Comparison of ENCODE assay signal across 23 mouse cellular contexts in the genomic region with DNA sequence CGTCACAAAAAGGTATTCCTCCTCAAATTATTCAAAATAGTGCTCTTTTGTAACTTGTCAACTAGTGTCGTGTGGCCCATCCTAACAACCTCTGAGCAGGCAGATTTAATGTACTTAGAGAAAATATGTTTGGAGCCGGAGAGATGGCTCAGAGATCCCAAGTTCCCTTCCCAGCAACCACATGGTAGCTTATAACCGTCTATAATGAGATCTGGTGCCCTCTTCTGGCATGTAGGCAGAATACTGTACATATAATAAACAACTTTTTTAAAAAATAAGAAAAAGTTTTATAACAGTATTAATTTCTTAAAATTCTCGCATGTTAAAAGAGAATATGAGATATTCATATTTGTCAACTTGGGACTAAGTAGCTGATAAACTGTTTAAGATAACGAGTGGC. TPM values are rescaled to one million over a fixed set of nuclear protein-coding genes. Genes with fewer than 3 reads are reported as not detected.
DNase-seq lines count a peak whose midpoint lies in the region; ATAC-seq and TF ChIP-seq lines count a peak whose summit lies in the region.
"Had no signal": no experiment of that assay in that cellular context is flagged by ENCODE, and none has a peak within 500 bp of the region (broad histone marks: within the 10 kb centered on the region; RNA-seq: fewer than 3 reads in every experiment).

No protein-coding gene starts in this region.

- no peaks in the 10 kb centered on the region for H3K4me1 ChIP-seq in heart, adult 2 months (ENCODE audit: control insufficient read depth, insufficient read depth, low read length)
- no peaks in the 10 kb centered on the region for H3K4me1 ChIP-seq in lung, embryonic 14.5 days (ENCODE audit: insufficient read depth)
- peaks cover 7 to 22% of the 10 kb centered on the region in 2 experiments; a peak in 3 of 4 replicates for H3K4me1 ChIP-seq in CH12.LX (ENCODE audit: control insufficient read depth in 1 of 2, insufficient read depth in 2 of 2)
- H3K4me1 ChIP-seq in stomach, postnatal 0 days (replicated peaks; ENCODE audit: control insufficient read depth, insufficient read depth), result no peaks in the 10 kb centered on the region
- H3K4me1 ChIP-seq: embryonic facial prominence, embryonic 10.5 days; hindbrain, embryonic 12.5 days; liver, embryonic 15.5 days; megakaryocyte, embryonic 14.5 days; midbrain, embryonic 15.5 days; neural tube, embryonic 15.5 days had no signal

- peak; percentile 38 for TF ChIP-seq CTCF in heart, adult 2 months (IDR thresholded peaks at IDR 0.05)
- peak; percentile 16 for TF ChIP-seq CTCF in lung, embryonic 14.5 days (IDR thresholded peaks at IDR 0.05; ENCODE audit: low read depth)
- TF ChIP-seq CTCF in CH12.LX (conservative IDR thresholded peaks at IDR 0.05 in 1 of 2, IDR thresholded peaks at IDR 0.05 in 1 of 2; ENCODE audit: low read depth in 2 of 2, low read length in 2 of 2), result peak; percentile 10 to 48; a peak in 2 of 4 replicates
- TF ChIP-seq CTCF in stomach, postnatal 0 days (IDR thresholded peaks at IDR 0.05; ENCODE audit: low read depth), result peak; percentile 44

- TF ChIP-seq RAD21 in CH12.LX (IDR thresholded peaks at IDR 0.05; ENCODE audit: low read depth, low read length), result peak; percentile 29

- no peaks in the 10 kb centered on the region for H3K79me2 ChIP-seq in heart, adult 2 months (replicated peaks; ENCODE audit: control insufficient read depth, insufficient read depth, low read length)
- no peaks in the 10 kb centered on the region for H3K79me2 ChIP-seq in CH12.LX (replicated peaks; ENCODE audit: control insufficient read depth, extremely low read depth, insufficient read depth, poor library complexity, severe bottlenecking)

- H3K27ac ChIP-seq in heart, adult 2 months, result no peak overlapping the region
- H3K27ac ChIP-seq in lung, embryonic 14.5 days (ENCODE audit: low read depth), result no peak overlapping the region
- H3K27ac ChIP-seq in CH12.LX (ENCODE audit: insufficient read depth, low read depth), result no peak overlapping the region
- H3K27ac ChIP-seq in stomach, postnatal 0 days (replicated peaks), result no peak overlapping the region
- H3K27ac ChIP-seq: embryonic facial prominence, embryonic 10.5 days; hindbrain, embryonic 12.5 days; kidney, embryonic 15.5 days; limb, embryonic 15.5 days; liver, embryonic 15.5 days; midbrain, embryonic 15.5 days; neural tube, embryonic 15.5 days had no signal

- no peak for ATAC-seq in lung, embryonic 14.5 days (ENCODE audit: insufficient read depth)
- no peak for ATAC-seq in stomach, postnatal 0 days (ENCODE audit: low FRiP score, low TSS enrichment)
- ATAC-seq: CD4-positive, CD25-positive, alpha-beta regulatory T cell, adult 4 months; inflammation-experienced regulatory T-cells, adult 6 months; midbrain, embryonic 15.5 days had no signal

- no peak for TF ChIP-seq EP300 in heart, adult 2 months (IDR thresholded peaks at IDR 0.05; ENCODE audit: insufficient read depth, low read depth, low read length)
- TF ChIP-seq EP300 in CH12.LX (IDR thresholded peaks at IDR 0.05; ENCODE audit: low read length), result no peak
- no peak for TF ChIP-seq EP300 in stomach, postnatal 0 days (optimal IDR thresholded peaks at IDR 0.05)

- intact Hi-C loops in heart, adult 2 months (cut with DNase I), result no loop called here

- no peak for TF ChIP-seq POLR2A in heart, adult 2 months (IDR thresholded peaks at IDR 0.05; ENCODE audit: insufficient read depth, low read depth, low read length)
- TF ChIP-seq POLR2A in CH12.LX (IDR thresholded peaks at IDR 0.05; ENCODE audit: low read depth, low read length), result no peak

- no peak overlapping the region for H3K4me2 ChIP-seq in lung, embryonic 14.5 days
- no peak overlapping the region for H3K4me2 ChIP-seq in CH12.LX (ENCODE audit: insufficient read depth, low read depth, poor library complexity, severe bottlenecking)
- no peak overlapping the region for H3K4me2 ChIP-seq in stomach, postnatal 0 days (replicated peaks; ENCODE audit: low read depth)
- H3K4me2 ChIP-seq: hindbrain, embryonic 12.5 days; kidney, embryonic 15.5 days; limb, embryonic 15.5 days; liver, embryonic 15.5 days; midbrain, embryonic 15.5 days; neural tube, embryonic 15.5 days had no signal

- WGBS in heart, adult 2 months, result 70% methylated on average over 6 of the region's 6 CpGs
- WGBS in lung, embryonic 14.5 days, result 67% methylated on average over 6 of the region's 6 CpGs
- 72% methylated on average over 6 of the region's 6 CpGs for WGBS in stomach, postnatal 0 days

- dilution Hi-C loops in CH12.LX (cut with MboI; ENCODE audit: extremely low pct_ligation_motif_present, extremely low pct_unique_long_range_greater_than_20kb, low sequenced_read_pairs), result no loop called here

- no peaks in the 10 kb centered on the region for H3K9me3 ChIP-seq in lung, embryonic 14.5 days (ENCODE audit: low read depth, low read length)
- no peaks in the 10 kb centered on the region for H3K9me3 ChIP-seq in CH12.LX (replicated peaks; ENCODE audit: low read length)
- no peaks in the 10 kb centered on the region for H3K9me3 ChIP-seq in stomach, postnatal 0 days (ENCODE audit: control insufficient read depth, low read length)
- H3K9me3 ChIP-seq: embryonic facial prominence, embryonic 10.5 days; hindbrain, embryonic 12.5 days; kidney, embryonic 15.5 days; limb, embryonic 15.5 days; liver, embryonic 15.5 days; megakaryocyte, embryonic 14.5 days; midbrain, embryonic 15.5 days; neural tube, embryonic 15.5 days had no signal

- H3K27me3 ChIP-seq in heart, adult 2 months (ENCODE audit: control insufficient read depth, insufficient read depth, low read length), result no peaks in the 10 kb centered on the region
- no peaks in the 10 kb centered on the region for H3K27me3 ChIP-seq in lung, embryonic 14.5 days (ENCODE audit: insufficient read depth, low read length)
- H3K27me3 ChIP-seq in CH12.LX (replicated peaks), result no peaks in the 10 kb centered on the region
- H3K27me3 ChIP-seq in stomach, postnatal 0 days (ENCODE audit: control insufficient read depth, insufficient read depth, low read length), result no peaks in the 10 kb centered on the region
- H3K27me3 ChIP-seq: hindbrain, embryonic 12.5 days; liver, embryonic 15.5 days; megakaryocyte, embryonic 14.5 days; midbrain, embryonic 15.5 days; neural tube, embryonic 15.5 days had no signal

- no peak overlapping the region for H3K4me3 ChIP-seq in heart, adult 2 months
- H3K4me3 ChIP-seq in lung, embryonic 14.5 days (ENCODE audit: low read depth, low read length), result no peak overlapping the region
- no peak overlapping the region for H3K4me3 ChIP-seq in CH12.LX (replicated peaks in 1 of 3; ENCODE audit: low read depth in 2 of 3, low read length in 2 of 3, poor library complexity in 1 of 3)
- no peak overlapping the region for H3K4me3 ChIP-seq in stomach, postnatal 0 days (ENCODE audit: low read depth, low read length)
- H3K4me3 ChIP-seq: embryonic facial prominence, embryonic 10.5 days; hindbrain, embryonic 12.5 days; kidney, embryonic 15.5 days; limb, embryonic 15.5 days; liver, embryonic 15.5 days; megakaryocyte, embryonic 14.5 days; midbrain, embryonic 15.5 days; neural tube, embryonic 15.5 days had no signal

- no peak for DNase-seq in heart, adult 2 months
- no peak for DNase-seq in heart, adult 8-10 months (ENCODE audit: low spot score)
- peak; percentile 33 for DNase-seq in lung, embryonic 14.5 days
- DNase-seq in lung, postnatal 25 days (ENCODE audit: low spot score), result no peak
- peak; percentile 6 for DNase-seq in CH12.LX (ENCODE audit: extremely low read depth)
- DNase-seq in stomach, postnatal 0 days (ENCODE audit: low spot score), result no peak
- DNase-seq in kidney, postnatal 4 days, result no peak
- DNase-seq: cerebellum, adult 9-11 months; gastrocnemius, postnatal 25 days; layer of hippocampus, postnatal 36 days; lung, postnatal 14 days; thymus, adult 18-20 months; thymus, postnatal 4 days had no signal

- H3K9ac ChIP-seq in heart, adult 2 months (ENCODE audit: low read depth, low read length), result no peak overlapping the region
- no peak overlapping the region for H3K9ac ChIP-seq in lung, embryonic 14.5 days
- H3K9ac ChIP-seq in CH12.LX (ENCODE audit: insufficient read depth, low read depth), result no peak overlapping the region
- H3K9ac ChIP-seq in stomach, postnatal 0 days (ENCODE audit: low read length), result no peak overlapping the region
- H3K9ac ChIP-seq: hindbrain, embryonic 12.5 days; kidney, embryonic 15.5 days; limb, embryonic 15.5 days; liver, embryonic 15.5 days; midbrain, embryonic 15.5 days; neural tube, embryonic 15.5 days had no signal

- in situ Hi-C loops in CH12.LX (cut with MboI; ENCODE audit: low pct_ligation_motif_present, low pct_unique_long_range_greater_than_20kb, low sequenced_read_pairs), result no loop called here

- no peaks in the 10 kb centered on the region for H3K36me3 ChIP-seq in heart, adult 2 months (ENCODE audit: control insufficient read depth, insufficient read depth, low read length)
- no peaks in the 10 kb centered on the region for H3K36me3 ChIP-seq in lung, embryonic 14.5 days (ENCODE audit: insufficient read depth)
- H3K36me3 ChIP-seq in CH12.LX (replicated peaks in 1 of 2; ENCODE audit: control insufficient read depth in 1 of 2, insufficient read depth in 1 of 2, low read length in 1 of 2), result no peaks in the 10 kb centered on the region
- no peaks in the 10 kb centered on the region for H3K36me3 ChIP-seq in stomach, postnatal 0 days (ENCODE audit: control insufficient read depth, insufficient read depth, low read length)
- H3K36me3 ChIP-seq: embryonic facial prominence, embryonic 10.5 days; hindbrain, embryonic 12.5 days; kidney, embryonic 15.5 days; limb, embryonic 15.5 days; liver, embryonic 15.5 days had no signal

TF ChIP-seq in CH12.LX, 34 proteins besides CTCF, POLR2A, EP300 and RAD21 (continues in another document):
- TF ChIP-seq HCFC1 (IDR thresholded peaks at IDR 0.05; ENCODE audit: low read depth, low read length), result no peak
- TF ChIP-seq TBP (conservative IDR thresholded peaks at IDR 0.05; ENCODE audit: low read depth, low read length), result no peak

RNA-seq across cellular contexts. Expression of a gene that starts 19.6 kb away (rescaled TPM):
- total RNA-seq in heart, adult 2 months (2021), result not detected
- 0.33 TPM in 1 of 2 replicates, not detected in the other for polyA plus RNA-seq in heart, adult 2 months (2012; rRNA removed)
- total RNA-seq in heart, adult 8-10 months (2022), result not detected
- polyA plus RNA-seq in lung, embryonic 14.5 days (2014; fragmentation: Nextera tagmentation; extraction: Ambion mirVana), result 0.20 and 0.37 TPM in 2 replicates
- not detected in 2 replicates for total RNA-seq in CH12.LX (2012; rRNA removed)
- total RNA-seq in CH12.LX (2014; rRNA removed), result not detected in 2 replicates
- polyA plus RNA-seq in CH12.LX (2012; ENCODE audit: insufficient read length, low read depth), result not detected in 2 replicates
- 2.3 and 3.3 TPM in 2 replicates for polyA plus RNA-seq in stomach, postnatal 0 days (2015; fragmentation: Nextera tagmentation; extraction: Ambion mirVana)
- total RNA-seq: gastrocnemius, postnatal 25 days had no signal
- polyA plus RNA-seq: CD4-positive, CD25-positive, alpha-beta regulatory T cell, adult 4 months; inflammation-experienced regulatory T-cells, adult 6 months had no signal

RNA-seq across cellular contexts. Expression of a gene that starts 50.9 kb away (rescaled TPM):
- total RNA-seq in heart, adult 2 months (2021), result under 1 TPM in 1 of 2 experiments, not detected in 1; 0.32 TPM
- 0.15 TPM in 1 of 2 replicates, not detected in the other for polyA plus RNA-seq in heart, adult 2 months (2012; rRNA removed)
- under 1 TPM in 1 of 4 experiments, not detected in 3; 0.35 TPM for total RNA-seq in heart, adult 8-10 months (2022)
- polyA plus RNA-seq in lung, embryonic 14.5 days (2014; fragmentation: Nextera tagmentation; extraction: Ambion mirVana), result 0.30 and 0.57 TPM in 2 replicates
- total RNA-seq in CH12.LX (2012; rRNA removed) (0.25 TPM in 1 of 2 replicates, not detected in the other), CH12.LX (2014; rRNA removed) (not detected in 2 replicates)
- not detected in 2 replicates for polyA plus RNA-seq in CH12.LX (2012; ENCODE audit: insufficient read length, low read depth)
- 14.9 and 15.5 TPM in 2 replicates for polyA plus RNA-seq in stomach, postnatal 0 days (2015; fragmentation: Nextera tagmentation; extraction: Ambion mirVana)

Comparison
In these comparisons a context has a peak if more than half of its experiments do, and no peak if none do; other contexts are left out.
1. DNase-seq: peak in lung, embryonic 14.5 days (single experiment) and CH12.LX (single experiment); none in heart, adult 2 months (0 of 2), heart, adult 8-10 months (single experiment), lung, postnatal 25 days (single experiment), stomach, postnatal 0 days (single experiment) and kidney, postnatal 4 days (0 of 2).
2. RNA of a gene that starts 50.9 kb away (polyA plus RNA-seq): 14.9 to 15.5 TPM in stomach, postnatal 0 days; 0.30 to 0.57 TPM in lung, embryonic 14.5 days, 0.15 TPM in heart, adult 2 months and not detected in CH12.LX; every median in the first group is over 10 times any median in the second.
3. Peak in every context shown above with its lines, with median percentiles within 50 percentile points of each other: CTCF ChIP-seq.